Mouse (Mus musculus) testis, adult 2 months (tissue): Measurements from ENCODE around the gene Sfi1. TPM values are rescaled to one million over a fixed set of nuclear protein-coding genes. Genes with fewer than 3 reads are reported as not detected.
A peak's percentile ranks its signal among the peaks of the same experiment; 100 is the strongest.
"Not testable (repeated sequence)": the region's sequence is repeated elsewhere in the genome, so short reads cannot be mapped to it uniquely, and the experiment has no call there.

ENCODE experiments used
- H3K27ac ChIP-seq: fragments of 200-500 bp; 2 replicates; pipeline ENCODE4 v1.5.1; 2012; ENCODE audit warnings: low read depth, low read length; ENCODE audit not compliant: control insufficient read depth, insufficient read depth
- H3K27me3 ChIP-seq: fragments of 200-500 bp; 2 replicates; pipeline ENCODE4 v1.6.1; 2012; ENCODE audit warnings: mild to moderate bottlenecking, low read length, moderate library complexity; ENCODE audit not compliant: control insufficient read depth, insufficient read depth
- H3K36me3 ChIP-seq: fragments of 200-500 bp; 2 replicates; pipeline ENCODE4 v1.6.1; 2012; ENCODE audit warnings: mild to moderate bottlenecking, low read length; ENCODE audit not compliant: control insufficient read depth, insufficient read depth
- H3K4me1 ChIP-seq: fragments of 200-500 bp; 2 replicates; pipeline ENCODE4 v1.6.1; 2012; ENCODE audit warnings: low read length; ENCODE audit not compliant: control insufficient read depth, insufficient read depth
- H3K4me3 ChIP-seq: fragments of 200-500 bp; 2 replicates; pipeline ENCODE4 v1.5.1; 2012; ENCODE audit warnings: low read depth, mild to moderate bottlenecking, low read length, moderate library complexity, mixed read lengths; ENCODE audit not compliant: control insufficient read depth
- CTCF ChIP-seq: fragments of 200-500 bp; IDR thresholded peaks from 2 replicates; pipeline ENCODE4 v1.5.1; 2012; ENCODE audit warnings: low read depth, mild to moderate bottlenecking, inconsistent platforms, low read length, moderate library complexity; ENCODE audit not compliant: control insufficient read depth, insufficient read depth, insufficient replicate concordance
- POLR2A ChIP-seq: fragments of 200-500 bp; IDR thresholded peaks from 2 replicates; pipeline ENCODE4 v1.6.1; 2012; ENCODE audit warnings: low read depth, mild to moderate bottlenecking, inconsistent platforms, low read length, moderate library complexity; ENCODE audit not compliant: control insufficient read depth
- polyA plus RNA-seq: library from polyadenylated mRNA; depleted of rRNA; stranded (reverse); fragments of >200 nt; gene quantifications from 2 replicates; pipeline ENCODE4 v1.2.3, GENCODE M21; 2012

Sfi1 gene
- polyA plus RNA-seq, 1 experiment = 17.9 TPM

GRCm38 (mm10) chr11:3206783-3207182 lies 13.5 kb upstream of the Sfi1 start:
- TF ChIP-seq POLR2A = no peak
- TF ChIP-seq CTCF = no peak
- Histone ChIP-seq H3K4me1 (no peaks in the 10 kb centered on the region), H3K27me3 (no peaks in the 10 kb centered on the region), H3K4me3 (no peak overlapping the region), H3K36me3 (no peaks in the 10 kb centered on the region), H3K27ac (no peak overlapping the region)

- no peaks in the 10 kb centered on the region for H3K27me3 ChIP-seq
- H3K36me3 ChIP-seq = no peaks in the 10 kb centered on the region
- no peak for TF ChIP-seq CTCF
- TF ChIP-seq POLR2A = no peak
- H3K27ac ChIP-seq = no peak overlapping the region
- H3K4me1 ChIP-seq = no peaks in the 10 kb centered on the region
- no peak overlapping the region for H3K4me3 ChIP-seq
Observed at GRCm38 (mm10) chr11:3205207-3205606, 11.9 kb upstream of the Sfi1 start.

GRCm38 (mm10) chr11:3203771-3204170 lies 10.5 kb upstream of the Sfi1 start:
- Histone ChIP-seq H3K4me3 (no peak overlapping the region), H3K27me3 (no peaks in the 10 kb centered on the region), H3K27ac (no peak overlapping the region), H3K4me1 (no peaks in the 10 kb centered on the region), H3K36me3 (no peaks in the 10 kb centered on the region)
- TF ChIP-seq CTCF = no peak

- Histone ChIP-seq H3K27me3 (no peaks in the 10 kb centered on the region), H3K4me1 (no peaks in the 10 kb centered on the region), H3K4me3 (peak overlapping the region; percentile 84), H3K27ac (peak overlapping the region; percentile 71), H3K36me3 (no peaks in the 10 kb centered on the region)
- no peak for TF ChIP-seq CTCF
Observed at GRCm38 (mm10) chr11:3202781-3203441, 9.6 kb upstream of the Sfi1 start.

- Histone ChIP-seq H3K4me3 (peak within 1 kb of the TSS; percentile 86), H3K36me3 (no peaks in the 10 kb centered on the region), H3K27ac (peak within 1 kb of the TSS; percentile 93), H3K27me3 (no peaks in the 10 kb centered on the region), H3K4me1 (no peaks in the 10 kb centered on the region)
- TF ChIP-seq POLR2A (no peak), CTCF (no peak)
Observed at GRCm38 (mm10) chr11:3202231-3202701, 9.0 kb upstream of the Sfi1 start, which contains the start of gene Eif4enif1. Gene Eif4enif1 (plus strand): TSS chr11:3202392.

GRCm38 (mm10) chr11:3201326-3202230 lies 8.3 kb upstream of the Sfi1 start:
- peak overlapping the region; percentile 86 for H3K4me3 ChIP-seq
- no peaks in the 10 kb centered on the region for H3K36me3 ChIP-seq
- no peaks in the 10 kb centered on the region for H3K4me1 ChIP-seq
- no peaks in the 10 kb centered on the region for H3K27me3 ChIP-seq
- H3K27ac ChIP-seq = peak overlapping the region; percentile 93; the same call in 1 of the 2 replicates
- TF ChIP-seq POLR2A (no peak), CTCF (no peak)

- not testable (repeated sequence) for H3K36me3 ChIP-seq, H3K27ac ChIP-seq, H3K27me3 ChIP-seq, H3K4me3 ChIP-seq, H3K4me1 ChIP-seq
Observed at GRCm38 (mm10) chr11:3200636-3201035, 7.4 kb upstream of the Sfi1 start.

- H3K27me3 ChIP-seq, H3K27ac ChIP-seq, H3K36me3 ChIP-seq, H3K4me3 ChIP-seq, H3K4me1 ChIP-seq: not testable (repeated sequence)
Observed at GRCm38 (mm10) chr11:3182707-3183106, 10.6 kb downstream of the Sfi1 start.

GRCm38 (mm10) chr11:3181971-3182370 lies 11.3 kb downstream of the Sfi1 start:
- not testable (repeated sequence) for H3K4me1 ChIP-seq, H3K4me3 ChIP-seq, H3K36me3 ChIP-seq, H3K27me3 ChIP-seq, H3K27ac ChIP-seq

- H3K27ac ChIP-seq, H3K27me3 ChIP-seq, H3K4me3 ChIP-seq, H3K36me3 ChIP-seq, H3K4me1 ChIP-seq: not testable (repeated sequence)
Observed at GRCm38 (mm10) chr11:3181250-3181649, 12.0 kb downstream of the Sfi1 start.

- H3K27ac ChIP-seq, H3K4me3 ChIP-seq, H3K36me3 ChIP-seq, H3K27me3 ChIP-seq, H3K4me1 ChIP-seq: not testable (repeated sequence)
Observed at GRCm38 (mm10) chr11:3180510-3181160, 12.6 kb downstream of the Sfi1 start.
